Mouse (Mus musculus) olfactory bulb, adult 2 months (tissue): ENCODE results near the gene Ino80d.

Experiments
- CTCF ChIP-seq: fragments of 200-500 bp; IDR thresholded peaks from 2 replicates; pipeline ENCODE4 v1.5.1; 2012; ENCODE audit warnings: low read depth, mild to moderate bottlenecking, low read length, moderate library complexity; ENCODE audit not compliant: insufficient read depth
- POLR2A ChIP-seq: fragments of 200-500 bp; IDR thresholded peaks from 2 replicates; pipeline ENCODE4 v1.6.1; 2012; ENCODE audit warnings: mild to moderate bottlenecking, low read depth, low read length, moderate library complexity; ENCODE audit not compliant: insufficient read depth

- TF ChIP-seq POLR2A (no peak), CTCF (no peak)
Observed at GRCm38 (mm10) chr1:63047983-63048382, 66.5 kb downstream of the Ino80d start.
